Mouse (Mus musculus) cerebellum, postnatal 25 days (tissue): ENCODE results near the gene Ttc23.
A peak's percentile ranks its signal among the peaks of the same experiment; 100 is the strongest.

Experiments
- DNase-seq, 2 experiments: peaks; one replicate each; pipeline ENCODE4 v3.0.0; 2021; ENCODE audit warnings: mixed read lengths in 2 of 2

Ttc23 gene

GRCm38 (mm10) chr7:67647277-67647676 is at the start of gene Ttc23:
Gene Ttc23 (plus strand): TSS chr7:67647410.
- no peak for DNase-seq

GRCm38 (mm10) chr7:67598050-67598449 is 49.2 kb upstream of the Ttc23 start:
- peak in 1 of 2 experiments; percentile 52 for DNase-seq

- DNase-seq: no peak
Observed at GRCm38 (mm10) chr7:67605114-67605513, 42.1 kb upstream of the Ttc23 start.

- no peak for DNase-seq
Observed at GRCm38 (mm10) chr7:67606250-67606649, 41.0 kb upstream of the Ttc23 start.

- no peak for DNase-seq
Observed at GRCm38 (mm10) chr7:67607669-67608347, 39.4 kb upstream of the Ttc23 start.

- DNase-seq: no peak
Observed at GRCm38 (mm10) chr7:67608348-67609024, 38.7 kb upstream of the Ttc23 start.

GRCm38 (mm10) chr7:67613795-67614463 is 33.3 kb upstream of the Ttc23 start:
- DNase-seq: no peak

DNA sequence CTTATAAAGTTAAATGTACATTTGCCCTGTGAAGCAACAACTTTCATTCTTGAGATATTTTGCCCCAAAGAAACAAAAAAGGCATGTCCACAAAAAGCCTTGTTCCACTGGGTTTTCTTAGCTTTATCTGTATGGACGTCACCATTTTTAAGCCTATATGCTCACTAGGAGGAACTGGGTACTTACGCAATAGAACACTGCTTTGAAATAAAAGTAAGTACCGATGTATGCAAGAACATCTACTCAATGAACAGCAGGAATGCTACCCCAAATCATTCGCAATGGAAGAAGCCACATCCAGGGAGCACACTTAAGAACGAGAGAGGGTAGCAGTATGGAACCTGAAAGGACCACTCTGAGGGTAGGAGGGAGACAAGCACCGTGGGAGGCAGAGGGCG is 32.7 kb upstream of the Ttc23 start:
- no peak for DNase-seq

DNA sequence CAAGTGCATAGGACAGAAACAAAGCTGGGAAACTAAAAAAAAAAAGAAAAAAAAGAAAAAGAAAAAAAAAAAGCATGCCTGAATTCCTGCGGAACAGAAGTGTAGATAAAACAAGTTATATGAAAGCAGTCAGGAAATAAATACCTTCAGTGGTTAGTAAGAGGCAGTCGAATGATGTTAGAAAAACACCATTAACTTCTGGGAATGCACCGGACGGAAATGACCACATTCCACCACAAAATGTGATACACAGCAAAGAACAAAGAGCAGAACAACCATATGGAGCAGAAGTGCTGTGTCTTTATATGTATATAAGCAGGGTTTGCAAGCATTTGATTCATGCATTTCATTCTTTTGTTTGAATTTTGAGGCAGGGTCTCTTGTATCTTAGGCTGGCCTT is 30.3 kb upstream of the Ttc23 start:
- DNase-seq: no peak

- no peak for DNase-seq
Observed at GRCm38 (mm10) chr7:67617646-67618045, 29.6 kb upstream of the Ttc23 start.

DNA sequence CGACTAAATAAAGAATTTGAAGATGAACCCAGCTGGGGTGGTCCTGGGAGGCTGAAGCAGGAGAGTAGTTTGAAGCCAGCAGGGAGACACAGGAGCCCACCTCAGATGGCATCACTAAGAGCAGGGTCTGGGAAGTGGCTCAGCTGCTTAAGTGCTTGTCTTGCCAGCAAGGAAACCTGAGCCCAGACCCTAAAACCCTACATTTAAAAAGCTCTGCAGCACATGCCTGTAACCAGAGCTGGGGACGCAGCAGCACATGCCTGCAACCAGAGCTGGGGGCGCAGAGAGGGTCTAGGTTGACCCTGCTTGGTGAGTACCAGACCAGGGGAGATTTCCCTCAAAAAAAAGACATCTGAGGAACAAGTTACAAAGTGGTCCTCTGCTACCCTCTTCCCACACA is 28.9 kb upstream of the Ttc23 start:
- DNase-seq: no peak

- peak in 1 of 2 experiments; percentile 51 for DNase-seq
Observed at GRCm38 (mm10) chr7:67619836-67620235, 27.4 kb upstream of the Ttc23 start.

- DNase-seq: no peak
Observed at GRCm38 (mm10) chr7:67622151-67622550, 25.1 kb upstream of the Ttc23 start.

DNA sequence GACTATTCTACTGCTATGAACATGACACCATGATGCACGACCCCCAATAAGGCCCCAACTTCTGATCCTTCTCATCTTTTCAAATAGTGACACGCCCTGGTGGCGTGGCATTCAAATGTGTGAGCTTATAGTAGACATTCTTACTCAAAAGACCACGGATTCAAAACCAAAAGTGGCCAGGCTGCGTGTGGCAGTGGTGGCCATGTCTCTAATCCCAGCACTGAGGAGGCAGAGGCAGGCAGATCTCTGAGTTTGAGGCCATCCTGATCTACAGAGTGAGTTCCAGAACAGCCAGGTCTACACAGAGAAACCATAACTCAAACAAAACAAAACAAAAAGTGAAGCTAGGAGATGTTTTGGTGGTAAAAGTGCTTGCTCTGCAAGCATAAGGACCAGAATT is 20.5 kb upstream of the Ttc23 start:
- no peak for DNase-seq

- DNase-seq: no peak
Observed at GRCm38 (mm10) chr7:67629681-67630080, 17.5 kb upstream of the Ttc23 start.

- peak; percentile 77 to 87 for DNase-seq
Observed at GRCm38 (mm10) chr7:67630817-67631216, 16.4 kb upstream of the Ttc23 start.

DNA sequence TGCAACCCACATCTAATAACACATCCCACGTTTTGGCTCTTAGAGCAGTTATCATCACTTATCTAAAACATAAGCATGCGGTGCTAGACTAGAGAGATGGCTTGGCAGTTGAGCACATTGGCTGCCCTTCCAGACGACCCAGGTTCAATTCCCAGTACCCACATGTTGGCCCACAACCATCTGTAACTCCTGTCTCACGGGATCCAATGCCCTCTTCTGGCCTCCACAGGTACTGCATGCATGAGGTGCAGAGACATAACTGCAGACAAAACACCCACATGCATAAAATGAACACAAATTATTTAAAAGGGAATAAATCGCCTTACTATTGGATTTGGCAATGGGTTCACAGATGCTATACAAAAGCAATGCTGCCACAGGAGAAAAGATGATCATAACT is 14.8 kb upstream of the Ttc23 start:
- no peak for DNase-seq

- DNase-seq: no peak
Observed at GRCm38 (mm10) chr7:67634210-67634609, 13.0 kb upstream of the Ttc23 start.

DNA sequence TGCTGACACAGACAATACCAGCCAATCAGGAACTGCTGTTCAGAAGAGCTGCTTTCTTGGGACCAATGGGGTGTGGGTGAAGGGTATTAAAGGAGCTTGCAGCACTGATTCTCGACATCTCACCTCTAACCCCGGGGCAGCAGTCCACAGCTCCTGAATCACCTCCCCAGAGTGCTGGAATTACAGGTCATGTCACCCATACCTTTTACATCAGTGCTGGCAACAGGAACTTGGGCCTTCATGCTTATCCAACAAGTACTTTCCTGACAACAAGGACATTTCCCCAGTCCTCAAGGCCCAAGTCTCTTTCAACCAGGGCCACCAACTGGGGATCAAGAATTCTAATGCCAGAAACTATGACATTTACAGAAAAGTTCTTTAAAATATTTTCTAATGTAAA is 11.0 kb upstream of the Ttc23 start:
- DNase-seq: no peak

- DNase-seq: no peak
Observed at GRCm38 (mm10) chr7:67639006-67639405, 8.2 kb upstream of the Ttc23 start.

- no peak for DNase-seq
Observed at GRCm38 (mm10) chr7:67642955-67643354, 4.3 kb upstream of the Ttc23 start.

DNA sequence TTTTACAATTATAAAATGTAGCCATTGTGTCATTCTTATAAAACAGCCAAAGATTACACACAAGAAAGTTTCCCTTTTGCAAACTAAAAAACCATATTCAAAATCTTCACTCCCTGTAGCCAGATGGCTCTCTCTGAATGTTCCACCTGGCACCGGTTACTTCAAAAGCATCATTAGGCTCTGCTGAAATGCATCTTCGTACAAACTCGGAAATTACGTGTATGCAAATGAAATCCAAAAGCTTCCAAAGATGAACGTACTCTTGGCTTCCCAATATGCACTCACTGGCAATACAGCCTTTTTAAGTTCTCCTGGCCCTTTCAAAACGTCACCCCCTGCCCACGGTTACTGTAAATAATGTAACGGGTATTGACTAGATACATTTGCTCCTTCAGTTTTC is 2.9 kb upstream of the Ttc23 start:
- peak in 1 of 2 experiments; percentile 21 for DNase-seq

DNA sequence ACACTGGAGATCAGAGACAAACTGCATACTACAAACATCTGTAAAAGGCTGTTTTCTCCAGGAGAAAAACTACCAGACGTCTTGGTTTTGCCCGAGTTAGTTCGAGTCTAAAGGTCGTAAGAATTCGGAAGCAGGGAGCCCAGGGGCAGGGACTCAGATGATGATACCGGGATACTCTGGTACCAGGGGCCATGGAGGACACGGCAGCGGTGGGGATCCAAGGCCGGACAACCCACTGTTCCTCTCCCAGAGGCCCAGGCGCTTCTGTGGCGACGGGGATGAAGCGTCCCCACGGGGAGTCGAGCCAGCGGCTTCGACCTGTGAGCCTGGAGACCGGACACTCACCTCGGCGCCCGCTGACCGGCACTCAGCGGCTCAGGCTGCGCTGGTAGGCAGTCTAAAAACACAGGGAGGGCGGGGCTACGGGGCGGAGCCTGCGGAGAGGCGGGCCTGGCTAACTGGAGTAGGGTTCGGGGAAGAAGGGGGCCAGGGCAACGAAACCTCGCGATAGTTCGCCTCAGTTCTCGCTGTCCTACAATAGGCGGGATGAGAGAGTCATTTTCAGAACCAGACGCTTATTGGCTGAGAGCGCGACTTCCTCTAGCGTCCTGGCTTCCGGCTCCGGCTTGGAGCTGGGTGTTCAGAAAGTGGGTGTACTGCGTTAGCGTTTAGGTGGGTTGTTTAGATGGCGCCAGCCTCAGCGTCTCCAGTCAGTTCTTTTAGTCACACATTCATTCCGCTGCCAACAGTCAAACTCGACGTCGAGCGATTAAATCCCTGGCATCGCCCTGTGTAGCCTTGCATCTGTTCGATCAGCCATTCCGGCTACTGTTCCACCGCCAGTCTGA is 2.2 kb upstream of the Ttc23 start, which contains the start of gene Lrrc28:
Lrrc28 (minus strand) TSS at position 436 of the 848 bp plus-strand sequence.
- DNase-seq: peak; percentile 98 to 100
